Mouse (Mus musculus): ENCODE results near the gene Tgfbr3. TPM values are rescaled to one million over a fixed set of nuclear protein-coding genes. Genes with fewer than 3 reads are reported as not detected.

Tgfbr3 gene
- polyA plus RNA-seq, 1 experiment = 6.1 TPM

GRCm38 (mm10) chr5:107079146-107079638 lies 210.2 kb downstream of the Tgfbr3 start:
- TF ChIP-seq POLR2A (IDR thresholded peaks at IDR 0.05; ENCODE audit: extremely low read depth, insufficient read depth, low read length) (no peak), CTCF (IDR thresholded peaks at IDR 0.05; ENCODE audit: extremely low read depth, insufficient read depth, low read length) (no peak)
- no peaks in the 10 kb centered on the region for H3K4me1 ChIP-seq (ENCODE audit: control insufficient read depth, insufficient read depth, low read length)
- no peak overlapping the region for H3K4me3 ChIP-seq (ENCODE audit: insufficient read depth, low read length)
- no peak overlapping the region for H3K27ac ChIP-seq (ENCODE audit: insufficient read depth, low read length)

- TF ChIP-seq POLR2A (IDR thresholded peaks at IDR 0.05; ENCODE audit: extremely low read depth, insufficient read depth, low read length) (no peak), CTCF (IDR thresholded peaks at IDR 0.05; ENCODE audit: extremely low read depth, insufficient read depth, low read length) (no peak)
- Histone ChIP-seq H3K4me1 (ENCODE audit: control insufficient read depth, insufficient read depth, low read length) (no peaks in the 10 kb centered on the region), H3K4me3 (ENCODE audit: insufficient read depth, low read length) (no peak overlapping the region), H3K27ac (ENCODE audit: insufficient read depth, low read length) (no peak overlapping the region)
Measured at GRCm38 (mm10) chr5:107078361-107078760, 211.1 kb downstream of the Tgfbr3 start.

- H3K27ac ChIP-seq (ENCODE audit: insufficient read depth, low read length) = no peak overlapping the region
- H3K4me3 ChIP-seq (ENCODE audit: insufficient read depth, low read length) = no peak overlapping the region
- TF ChIP-seq POLR2A (IDR thresholded peaks at IDR 0.05; ENCODE audit: extremely low read depth, insufficient read depth, low read length) (no peak), CTCF (IDR thresholded peaks at IDR 0.05; ENCODE audit: extremely low read depth, insufficient read depth, low read length) (no peak)
- no peaks in the 10 kb centered on the region for H3K4me1 ChIP-seq (ENCODE audit: control insufficient read depth, insufficient read depth, low read length)
Measured at GRCm38 (mm10) chr5:107077900-107078299, 211.5 kb downstream of the Tgfbr3 start.

GRCm38 (mm10) chr5:107074980-107075583 lies 214.3 kb downstream of the Tgfbr3 start:
- Histone ChIP-seq H3K4me3 (ENCODE audit: insufficient read depth, low read length) (no peak overlapping the region), H3K27ac (ENCODE audit: insufficient read depth, low read length) (no peak overlapping the region), H3K4me1 (ENCODE audit: control insufficient read depth, insufficient read depth, low read length) (no peaks in the 10 kb centered on the region)
- TF ChIP-seq CTCF (IDR thresholded peaks at IDR 0.05; ENCODE audit: extremely low read depth, insufficient read depth, low read length) = no peak
- TF ChIP-seq POLR2A (IDR thresholded peaks at IDR 0.05; ENCODE audit: extremely low read depth, insufficient read depth, low read length) = no peak

DNA sequence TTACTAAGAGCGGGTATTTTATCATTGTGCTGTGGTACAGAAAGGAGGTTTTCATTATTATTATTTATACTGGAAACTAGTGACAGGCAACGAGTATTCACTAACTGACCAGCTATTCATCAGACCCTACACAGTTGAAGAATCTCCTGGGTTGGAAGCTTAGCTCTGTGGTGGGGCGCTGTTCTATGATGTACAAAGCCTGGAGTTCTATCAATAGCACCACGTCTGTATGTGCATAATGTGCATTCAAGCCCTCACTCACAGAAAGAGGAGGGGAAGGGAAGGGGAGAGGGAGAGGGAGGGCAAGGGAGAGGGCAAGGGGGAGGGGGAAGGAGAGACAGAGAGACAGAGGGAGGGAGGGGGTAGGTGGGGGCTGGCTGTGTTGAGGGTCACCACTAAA lies 215.1 kb downstream of the Tgfbr3 start:
- Histone ChIP-seq H3K27ac (ENCODE audit: insufficient read depth, low read length) (no peak overlapping the region), H3K4me1 (ENCODE audit: control insufficient read depth, insufficient read depth, low read length) (no peaks in the 10 kb centered on the region), H3K4me3 (ENCODE audit: insufficient read depth, low read length) (no peak overlapping the region)
- TF ChIP-seq POLR2A (IDR thresholded peaks at IDR 0.05; ENCODE audit: extremely low read depth, insufficient read depth, low read length) (no peak), CTCF (IDR thresholded peaks at IDR 0.05; ENCODE audit: extremely low read depth, insufficient read depth, low read length) (no peak)

- H3K4me3 ChIP-seq (ENCODE audit: insufficient read depth, low read length) = no peak overlapping the region
- H3K27ac ChIP-seq (ENCODE audit: insufficient read depth, low read length) = no peak overlapping the region
- H3K4me1 ChIP-seq (ENCODE audit: control insufficient read depth, insufficient read depth, low read length) = peaks cover 2% of the 10 kb centered on the region; the same call in 1 of the 2 replicates
- no peak for TF ChIP-seq CTCF (IDR thresholded peaks at IDR 0.05; ENCODE audit: extremely low read depth, insufficient read depth, low read length)
- TF ChIP-seq POLR2A (IDR thresholded peaks at IDR 0.05; ENCODE audit: extremely low read depth, insufficient read depth, low read length) = no peak
Measured at GRCm38 (mm10) chr5:107073536-107073935, 215.9 kb downstream of the Tgfbr3 start.

GRCm38 (mm10) chr5:107068146-107068545 lies 221.3 kb downstream of the Tgfbr3 start:
- no peak for TF ChIP-seq POLR2A (IDR thresholded peaks at IDR 0.05; ENCODE audit: extremely low read depth, insufficient read depth, low read length)
- no peak for TF ChIP-seq CTCF (IDR thresholded peaks at IDR 0.05; ENCODE audit: extremely low read depth, insufficient read depth, low read length)
- Histone ChIP-seq H3K27ac (ENCODE audit: insufficient read depth, low read length) (no peak overlapping the region), H3K4me3 (ENCODE audit: insufficient read depth, low read length) (no peak overlapping the region), H3K4me1 (ENCODE audit: control insufficient read depth, insufficient read depth, low read length) (peaks cover 2% of the 10 kb centered on the region; the same call in 1 of the 2 replicates)

DNA sequence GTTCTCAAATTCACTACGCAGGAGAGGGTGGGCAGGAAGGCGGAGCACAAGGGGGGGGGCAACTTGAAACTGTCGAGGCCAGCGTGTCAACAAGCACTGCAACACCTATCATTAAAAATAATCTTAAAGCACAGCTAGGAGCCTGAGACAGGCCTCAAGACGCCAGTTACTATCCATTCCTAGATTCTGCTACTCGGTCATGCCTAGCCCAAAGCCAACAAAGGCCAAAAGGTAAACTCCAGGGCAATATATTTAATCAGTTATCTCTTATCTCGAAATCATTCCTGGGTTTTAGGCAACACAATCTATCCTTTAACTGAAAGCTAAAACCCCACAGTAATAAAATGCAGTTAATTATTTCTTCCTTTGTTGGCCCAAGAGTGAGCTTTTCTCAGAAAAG lies 221.9 kb downstream of the Tgfbr3 start:
- no peak for TF ChIP-seq CTCF (IDR thresholded peaks at IDR 0.05; ENCODE audit: extremely low read depth, insufficient read depth, low read length)
- TF ChIP-seq POLR2A (IDR thresholded peaks at IDR 0.05; ENCODE audit: extremely low read depth, insufficient read depth, low read length) = no peak
- peaks cover 2% of the 10 kb centered on the region; the same call in 1 of the 2 replicates for H3K4me1 ChIP-seq (ENCODE audit: control insufficient read depth, insufficient read depth, low read length)
- no peak overlapping the region for H3K4me3 ChIP-seq (ENCODE audit: insufficient read depth, low read length)
- no peak overlapping the region for H3K27ac ChIP-seq (ENCODE audit: insufficient read depth, low read length)

- no peak overlapping the region for H3K4me3 ChIP-seq (ENCODE audit: insufficient read depth, low read length)
- no peak overlapping the region for H3K27ac ChIP-seq (ENCODE audit: insufficient read depth, low read length)
- H3K4me1 ChIP-seq (ENCODE audit: control insufficient read depth, insufficient read depth, low read length) = peaks cover 4% of the 10 kb centered on the region; the same call in 1 of the 2 replicates
- no peak for TF ChIP-seq CTCF (IDR thresholded peaks at IDR 0.05; ENCODE audit: extremely low read depth, insufficient read depth, low read length)
- TF ChIP-seq POLR2A (IDR thresholded peaks at IDR 0.05; ENCODE audit: extremely low read depth, insufficient read depth, low read length) = no peak
Measured at GRCm38 (mm10) chr5:107064922-107065321, 224.5 kb downstream of the Tgfbr3 start.

DNA sequence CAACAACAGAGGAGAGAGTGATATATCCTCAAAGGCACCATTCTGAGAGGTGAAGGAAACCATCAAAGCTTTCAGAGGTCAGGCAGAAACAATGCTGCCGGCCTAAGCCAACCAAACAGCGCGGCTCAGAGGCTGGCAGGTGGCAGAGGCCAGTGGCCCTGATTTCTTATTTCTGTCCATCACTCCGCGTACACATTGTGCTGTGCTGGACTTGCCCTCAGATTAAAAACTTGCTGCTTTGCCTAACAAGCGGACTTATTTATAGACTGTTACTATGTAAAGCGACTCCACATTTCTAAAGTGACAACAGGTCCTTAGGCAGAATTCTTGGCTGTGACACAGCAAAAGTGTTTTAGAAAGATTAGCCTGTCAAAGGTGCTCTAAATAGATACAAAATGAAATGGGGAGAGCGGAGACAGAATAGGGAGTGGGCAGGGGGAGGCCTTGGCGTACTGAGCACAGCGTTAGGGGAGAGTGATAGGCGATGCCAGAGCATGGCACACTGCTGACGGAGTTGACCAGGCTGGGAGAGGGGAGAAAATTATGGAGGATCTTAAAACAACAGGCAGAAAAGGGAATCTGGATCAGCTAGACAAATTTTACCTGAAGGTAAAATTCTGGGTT lies 227.1 kb downstream of the Tgfbr3 start:
- no peak for TF ChIP-seq CTCF (IDR thresholded peaks at IDR 0.05; ENCODE audit: extremely low read depth, insufficient read depth, low read length)
- no peak for TF ChIP-seq POLR2A (IDR thresholded peaks at IDR 0.05; ENCODE audit: extremely low read depth, insufficient read depth, low read length)
- H3K27ac ChIP-seq (ENCODE audit: insufficient read depth, low read length) = no peak overlapping the region
- H3K4me3 ChIP-seq (ENCODE audit: insufficient read depth, low read length) = no peak overlapping the region
- peaks cover 2% of the 10 kb centered on the region; the same call in 1 of the 2 replicates for H3K4me1 ChIP-seq (ENCODE audit: control insufficient read depth, insufficient read depth, low read length)
